Mouse (Mus musculus) G1E (cell line): ENCODE measurements around the gene Pip4k2b.

Experiments used
- CTCF ChIP-seq: IDR thresholded peaks from 2 replicates; pipeline ENCODE4 v1.5.1; 2012; ENCODE audit warnings: low read depth, low read length, inconsistent platforms, mixed read lengths
- GATA1 ChIP-seq: IDR thresholded peaks from 2 replicates; pipeline ENCODE4 v1.6.1; 2012; ENCODE audit warnings: borderline replicate concordance, low read length, inconsistent platforms, mixed read lengths

DNA sequence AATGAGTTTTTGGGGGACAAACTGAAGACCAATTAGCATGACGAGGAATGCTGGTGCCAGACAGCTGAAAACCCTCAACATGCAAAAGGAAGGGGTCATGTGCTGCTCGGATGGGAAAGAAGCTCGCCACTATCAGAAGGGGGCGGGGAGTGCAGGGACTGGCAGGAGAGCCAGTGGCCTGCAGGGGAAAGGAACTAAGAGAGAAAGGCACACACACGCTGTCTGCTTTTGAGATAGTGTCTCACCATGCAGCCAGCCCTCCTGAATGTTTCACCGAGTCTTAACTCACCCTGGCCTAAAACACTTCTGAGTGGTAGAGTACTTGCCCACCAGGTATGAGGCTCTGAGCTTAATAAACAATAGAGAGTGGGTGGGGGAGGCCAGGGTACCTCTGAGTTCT lies 14.4 kb upstream of the Pip4k2b start:
- TF ChIP-seq CTCF (no peak), GATA1 (no peak)
